Mouse (Mus musculus) forebrain, embryonic 13.5 days (tissue): ENCODE measurements at regions not wholly inside any gene's neighbourhood (a gene's known extent, or its start where the extent isn't known, plus 50 kb on each side); places are given as distances from the start of the nearest gene placed in this dataset.

Experiments
- ATAC-seq: fragments of 200-750 bp; cut with Nextera tagmentation; 2 replicates; pipeline ENCODE4 v1.8.0; 2017
- H3K27ac ChIP-seq: fragments of 300-500 bp; sonication (generic); 2 replicates; pipeline ENCODE4 v1.5.1; 2015; ENCODE audit warnings: inconsistent platforms, mild to moderate bottlenecking, moderate library complexity
- H3K27me3 ChIP-seq: fragments of 300-500 bp; sonication (generic); 2 replicates; pipeline ENCODE4 v1.6.1; 2015; ENCODE audit warnings: mild to moderate bottlenecking, inconsistent platforms
- H3K36me3 ChIP-seq: fragments of 300-500 bp; sonication (generic); 2 replicates; pipeline ENCODE4 v1.6.1; 2015; ENCODE audit warnings: mild to moderate bottlenecking, inconsistent platforms; ENCODE audit not compliant: poor library complexity, severe bottlenecking
- H3K4me1 ChIP-seq: fragments of 300-500 bp; sonication (generic); 2 replicates; pipeline ENCODE4 v1.6.1; 2015; ENCODE audit warnings: inconsistent platforms
- H3K4me2 ChIP-seq: fragments of 300-500 bp; sonication (generic); 2 replicates; pipeline ENCODE4 v1.6.1; 2015; ENCODE audit warnings: inconsistent platforms, mild to moderate bottlenecking, moderate library complexity
- H3K4me3 ChIP-seq: fragments of 300-500 bp; sonication (generic); 2 replicates; pipeline ENCODE4 v1.5.1; 2015; ENCODE audit warnings: mild to moderate bottlenecking, inconsistent platforms
- H3K9ac ChIP-seq: fragments of 300-500 bp; sonication (generic); 2 replicates; pipeline ENCODE4 v1.6.1; 2015; ENCODE audit warnings: mild to moderate bottlenecking, inconsistent platforms
- H3K9me3 ChIP-seq: fragments of 300-500 bp; sonication (generic); replicated peaks from 2 replicates; pipeline ENCODE4 v1.6.1; 2016; ENCODE audit warnings: inconsistent platforms
- WGBS: fragments of 180-500 bp; shearing (Covaris S2); methylation state at CpG from one replicate; pipeline ENCODE4 v1.1.7; 2015; 5-methylcytosine and 5-hydroxymethylcytosine counted together

DNA sequence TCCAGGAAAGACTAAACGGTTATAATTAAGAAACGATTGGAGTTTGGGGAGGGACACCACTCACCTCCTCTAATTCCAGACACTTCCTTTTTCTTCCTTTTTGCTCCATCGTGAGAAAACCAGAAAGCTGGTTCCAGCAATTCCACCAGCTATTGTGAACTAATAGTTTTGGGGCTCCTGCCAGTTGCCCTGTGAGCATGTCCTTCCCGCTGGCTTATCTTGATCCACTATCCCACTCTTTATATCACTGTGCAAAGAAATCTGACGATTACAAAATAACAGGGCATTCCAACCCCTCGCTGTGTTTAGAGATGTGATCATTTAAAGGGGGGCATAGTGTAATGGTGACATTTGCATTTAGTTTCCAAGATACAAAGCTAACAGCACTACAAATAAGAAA is 130.5 kb upstream of the Nav3 start:
- WGBS: 82% methylated on average over 6 of the region's 6 CpGs
- Histone ChIP-seq H3K4me2 (no peak overlapping the region), H3K4me3 (no peak overlapping the region), H3K9ac (no peak overlapping the region), H3K4me1 (no peaks in the 10 kb centered on the region), H3K9me3 (no peaks in the 10 kb centered on the region), H3K27me3 (no peaks in the 10 kb centered on the region), H3K36me3 (no peaks in the 10 kb centered on the region), H3K27ac (no peak overlapping the region)
- no peak for ATAC-seq

DNA sequence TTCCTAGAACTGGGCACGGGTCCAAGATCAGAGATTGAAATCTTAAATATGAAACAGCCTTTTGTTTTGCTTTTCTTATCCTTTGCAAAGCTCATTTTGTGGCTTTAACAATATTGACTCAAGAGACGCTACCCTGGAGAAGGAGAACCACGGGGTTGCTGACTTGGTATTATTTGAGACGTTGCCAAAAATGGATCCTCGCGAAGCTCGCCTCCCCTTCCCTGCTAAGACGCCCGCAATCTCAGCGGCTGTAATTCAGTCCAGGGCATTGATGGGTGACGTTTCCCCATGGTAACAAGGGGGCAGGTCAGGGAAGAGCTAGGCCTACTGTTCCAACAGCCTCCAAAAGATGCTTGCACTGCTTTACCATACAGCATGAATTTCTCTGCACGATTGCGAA is 131.5 kb upstream of the Nav3 start:
- Histone ChIP-seq H3K4me2 (no peak overlapping the region), H3K4me3 (no peak overlapping the region), H3K9me3 (no peaks in the 10 kb centered on the region), H3K36me3 (no peaks in the 10 kb centered on the region), H3K27me3 (no peaks in the 10 kb centered on the region), H3K4me1 (no peaks in the 10 kb centered on the region), H3K9ac (no peak overlapping the region), H3K27ac (no peak overlapping the region)
- no peak for ATAC-seq
- 69% methylated on average over 13 of the region's 13 CpGs for WGBS

DNA sequence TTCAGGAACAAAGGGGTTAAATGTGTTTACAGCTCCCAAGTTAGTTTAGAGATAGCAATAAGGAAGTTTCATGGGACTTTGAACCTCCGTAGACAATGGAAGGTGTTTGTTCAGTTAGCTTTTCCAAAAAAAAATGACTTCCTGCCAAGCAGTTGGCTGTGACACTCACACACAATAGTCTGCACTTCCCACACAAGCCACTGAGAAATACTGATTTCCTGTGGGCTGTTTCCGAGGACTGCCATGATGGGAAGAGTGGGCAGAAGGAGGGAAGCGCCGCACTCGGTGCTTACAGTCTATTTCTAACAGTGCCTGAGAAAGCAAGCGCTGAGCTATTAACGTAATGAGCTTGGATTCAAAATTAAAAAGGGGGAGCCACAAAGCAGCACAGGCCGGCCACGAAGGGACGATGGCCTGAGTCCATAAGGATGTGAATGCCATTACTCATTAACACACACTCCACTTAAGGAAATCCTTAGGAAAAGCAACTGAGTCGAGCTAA is 144.4 kb upstream of the Nav3 start:
- no peak overlapping the region for H3K4me2 ChIP-seq
- peak; percentile 45; the same call in 1 of the 2 replicates for ATAC-seq
- 68% methylated on average over 11 of the region's 11 CpGs for WGBS
- no peaks in the 10 kb centered on the region for H3K9me3 ChIP-seq
- H3K4me1 ChIP-seq: peaks cover 9% of the 10 kb centered on the region; the same call in 1 of the 2 replicates
- H3K36me3 ChIP-seq: no peaks in the 10 kb centered on the region
- H3K4me3 ChIP-seq: no peak overlapping the region
- H3K9ac ChIP-seq: no peak overlapping the region
- H3K27ac ChIP-seq: 0 out of 2 replicates have a peak overlapping the region, but pooled peaks have one; percentile 14
- H3K27me3 ChIP-seq: no peaks in the 10 kb centered on the region

DNA sequence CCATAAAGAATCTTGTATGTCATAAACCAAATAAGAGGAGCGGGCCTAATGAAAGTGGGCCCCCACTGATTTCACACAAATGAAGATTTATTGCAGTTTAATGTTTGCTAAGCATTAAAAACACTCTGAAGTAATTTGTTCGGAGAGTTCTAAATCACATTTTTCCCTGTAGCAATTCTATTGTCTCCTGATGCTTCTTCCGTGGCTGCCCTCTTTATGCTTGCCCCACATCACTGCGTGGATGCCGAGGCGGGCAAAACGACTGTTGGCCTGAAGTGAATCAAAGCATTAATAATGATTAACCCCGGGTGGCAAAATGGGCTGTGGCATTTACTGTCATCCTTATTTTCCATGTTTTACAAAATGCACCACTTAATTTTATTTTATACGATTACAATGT is 134.9 kb upstream of the E2f7 start:
- H3K4me3 ChIP-seq: no peak overlapping the region
- H3K4me2 ChIP-seq: no peak overlapping the region
- 61% methylated on average over 9 of the region's 9 CpGs for WGBS
- H3K36me3 ChIP-seq: no peaks in the 10 kb centered on the region; the same call in 1 of the 2 replicates
- H3K9ac ChIP-seq: no peak overlapping the region
- no peaks in the 10 kb centered on the region for H3K4me1 ChIP-seq
- peaks cover 11% of the 10 kb centered on the region for H3K9me3 ChIP-seq
- no peaks in the 10 kb centered on the region for H3K27me3 ChIP-seq
- H3K27ac ChIP-seq: no peak overlapping the region
- no peak for ATAC-seq

DNA sequence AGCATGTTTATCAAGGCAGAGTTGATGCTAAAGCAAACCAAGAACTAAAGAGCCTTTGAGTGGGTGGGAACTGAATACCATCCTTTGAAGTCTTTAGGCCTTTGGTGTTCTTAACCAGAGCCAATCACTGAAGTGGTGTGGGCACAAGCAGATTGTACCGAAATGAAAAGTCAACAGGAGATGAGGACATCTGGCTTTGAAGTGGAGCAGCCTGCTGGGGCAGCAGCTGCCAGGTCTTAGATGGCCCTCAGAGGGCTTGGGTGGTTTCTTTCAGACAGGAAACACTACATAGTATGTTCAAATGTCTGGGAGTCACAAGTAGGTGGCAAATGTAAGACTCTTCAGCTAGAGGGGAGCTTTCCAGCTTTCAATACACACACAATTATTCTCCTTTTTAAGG is 128.2 kb upstream of the E2f7 start:
- no peak for ATAC-seq
- no peaks in the 10 kb centered on the region; the same call in 1 of the 2 replicates for H3K36me3 ChIP-seq
- H3K27me3 ChIP-seq: no peaks in the 10 kb centered on the region
- H3K27ac ChIP-seq: no peak overlapping the region
- no peaks in the 10 kb centered on the region for H3K4me1 ChIP-seq
- H3K4me3 ChIP-seq: no peak overlapping the region
- peaks cover 11% of the 10 kb centered on the region for H3K9me3 ChIP-seq
- no peak overlapping the region for H3K4me2 ChIP-seq
- WGBS: 43% methylated on average over 1 of the region's 1 CpGs
- no peak overlapping the region for H3K9ac ChIP-seq

DNA sequence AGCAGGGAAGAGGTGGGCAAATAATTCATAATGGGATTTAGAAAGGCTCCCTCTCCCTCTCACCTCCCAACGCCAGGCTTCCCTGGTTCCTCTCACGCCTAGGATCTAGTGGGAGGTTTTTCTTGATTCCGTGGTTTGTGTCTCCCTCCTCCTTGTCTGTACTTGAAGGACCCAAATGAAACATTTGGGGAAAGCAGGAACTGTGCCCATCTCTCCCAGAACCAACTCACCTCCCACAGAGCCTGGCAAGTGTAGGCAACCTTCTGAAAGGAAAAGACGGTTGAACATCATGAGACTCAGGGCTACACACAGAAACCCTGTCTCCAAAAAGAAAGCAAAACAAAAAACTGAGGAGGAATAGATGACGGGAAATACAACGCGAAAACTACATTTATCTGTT is 126.0 kb upstream of the E2f7 start:
- H3K4me3 ChIP-seq: no peak overlapping the region
- H3K4me2 ChIP-seq: no peak overlapping the region
- H3K9ac ChIP-seq: no peak overlapping the region
- no peaks in the 10 kb centered on the region for H3K4me1 ChIP-seq
- no peak for ATAC-seq
- WGBS: 86% methylated on average over 7 of the region's 7 CpGs
- H3K27me3 ChIP-seq: no peaks in the 10 kb centered on the region
- H3K9me3 ChIP-seq: peaks cover 3% of the 10 kb centered on the region
- H3K27ac ChIP-seq: no peak overlapping the region
- no peaks in the 10 kb centered on the region for H3K36me3 ChIP-seq

DNA sequence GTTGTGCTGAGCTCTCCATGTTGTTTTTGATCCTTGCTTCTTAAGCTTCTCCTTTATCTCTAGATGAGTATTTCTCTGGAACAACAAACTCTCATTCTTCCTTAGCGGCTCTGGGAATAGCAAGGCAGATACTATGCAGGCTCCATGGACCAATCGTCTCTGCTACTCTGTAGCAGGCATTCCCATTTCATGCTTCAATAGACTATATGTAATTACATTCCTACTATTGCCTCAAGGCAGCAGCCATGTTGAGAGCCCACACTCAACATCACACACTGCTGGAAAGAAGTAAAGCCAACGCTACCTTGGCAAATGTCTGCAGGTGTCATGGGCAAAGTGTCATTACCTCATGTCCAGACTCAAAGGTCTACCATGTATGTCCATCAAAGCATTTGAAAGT is 119.6 kb upstream of the E2f7 start:
- H3K27me3 ChIP-seq: no peaks in the 10 kb centered on the region
- no peaks in the 10 kb centered on the region for H3K4me1 ChIP-seq
- H3K9ac ChIP-seq: no peak overlapping the region
- H3K4me2 ChIP-seq: no peak overlapping the region
- H3K27ac ChIP-seq: no peak overlapping the region
- ATAC-seq: no peak
- no peak overlapping the region for H3K4me3 ChIP-seq
- no peaks in the 10 kb centered on the region for H3K36me3 ChIP-seq
- no peaks in the 10 kb centered on the region for H3K9me3 ChIP-seq
- WGBS: 89% methylated on average over 3 of the region's 3 CpGs

DNA sequence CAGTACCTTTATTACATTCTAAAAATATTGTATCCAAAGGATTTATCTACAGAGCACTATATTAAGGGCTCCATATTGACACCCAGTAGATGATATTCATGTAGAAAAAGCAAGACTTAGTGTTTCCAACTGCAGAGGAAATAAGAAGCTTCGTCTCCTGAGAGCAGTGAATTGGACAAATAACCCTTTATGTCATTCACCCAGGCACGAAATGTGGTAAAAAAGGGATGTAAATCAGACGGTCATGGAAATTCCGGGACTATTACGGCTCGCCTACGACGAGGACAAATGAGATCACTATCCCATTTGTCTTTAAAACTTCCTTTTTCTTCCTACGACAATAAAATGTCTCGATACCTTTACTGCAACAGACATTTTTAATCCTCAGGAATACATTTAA is 104.8 kb upstream of the E2f7 start:
- H3K4me1 ChIP-seq: 0 out of 2 replicates have a peak, but pooled peaks cover 2% of the 10 kb centered on the region
- H3K9ac ChIP-seq: no peak overlapping the region
- no peak for ATAC-seq
- no peak overlapping the region for H3K4me2 ChIP-seq
- no peaks in the 10 kb centered on the region for H3K36me3 ChIP-seq
- H3K27me3 ChIP-seq: no peaks in the 10 kb centered on the region
- H3K27ac ChIP-seq: no peak overlapping the region
- no peaks in the 10 kb centered on the region for H3K9me3 ChIP-seq
- WGBS: 23% methylated on average over 10 of the region's 10 CpGs
- no peak overlapping the region for H3K4me3 ChIP-seq

DNA sequence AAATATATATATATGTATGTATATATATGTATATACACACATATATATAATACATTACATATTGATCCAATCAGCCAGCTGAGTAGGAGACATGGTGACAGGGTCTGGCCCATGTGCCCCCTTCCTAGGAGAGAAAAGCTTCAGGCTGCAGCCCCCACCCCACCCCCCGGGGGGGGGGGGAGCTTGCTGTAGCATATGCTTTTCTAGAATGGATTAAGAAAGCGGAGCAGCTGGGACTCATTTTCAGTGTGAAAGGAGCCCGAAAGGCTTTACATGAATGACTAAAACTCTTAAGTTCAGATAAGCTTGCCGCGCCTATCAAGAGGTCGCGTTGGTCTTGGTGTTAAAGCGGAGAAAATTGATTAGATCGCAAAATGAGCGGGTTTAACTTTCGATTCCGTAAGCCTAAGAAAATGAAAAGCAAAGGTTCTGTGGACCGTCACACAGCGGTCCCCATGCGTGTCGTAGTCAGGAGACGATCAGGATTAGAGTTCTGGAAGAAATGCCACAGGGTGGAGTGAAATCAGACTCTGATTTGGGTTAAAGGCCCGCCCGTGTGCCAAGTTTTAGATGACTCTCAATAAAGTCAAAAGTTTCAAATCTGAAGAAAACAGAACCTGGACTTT is 103.1 kb upstream of the E2f7 start:
- Histone ChIP-seq H3K4me1 (peaks cover 8% of the 10 kb centered on the region), H3K27me3 (no peaks in the 10 kb centered on the region), H3K9me3 (no peaks in the 10 kb centered on the region), H3K27ac (no peak overlapping the region), H3K4me2 (no peak overlapping the region), H3K9ac (no peak overlapping the region), H3K36me3 (no peaks in the 10 kb centered on the region), H3K4me3 (no peak overlapping the region)
- WGBS: 87% methylated on average over 19 of the region's 19 CpGs
- ATAC-seq: no peak

DNA sequence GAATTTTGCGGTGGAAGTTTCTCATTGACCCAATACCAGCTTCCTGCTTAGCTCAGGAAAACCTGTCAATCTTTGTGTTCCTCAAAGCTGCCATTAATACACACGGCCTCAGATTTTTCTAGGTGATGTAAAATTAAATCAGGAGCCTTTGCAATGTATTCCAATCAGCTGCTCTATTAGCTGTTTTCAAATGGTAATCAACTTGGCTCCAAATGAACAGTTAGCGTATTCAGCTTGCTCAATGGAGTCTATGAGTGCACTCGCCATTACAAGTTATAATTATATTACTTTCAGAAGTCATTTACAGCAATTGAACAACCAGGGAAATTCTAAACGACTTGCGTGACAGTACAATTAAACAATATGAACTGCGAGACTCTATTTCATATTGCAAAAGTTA is 97.6 kb upstream of the E2f7 start:
- peak; percentile 84 for ATAC-seq
- H3K27me3 ChIP-seq: no peaks in the 10 kb centered on the region
- peak overlapping the region; percentile 30 for H3K4me2 ChIP-seq
- WGBS: 29% methylated on average over 7 of the region's 7 CpGs
- no peaks in the 10 kb centered on the region for H3K36me3 ChIP-seq
- H3K9ac ChIP-seq: no peak overlapping the region
- peaks cover 18% of the 10 kb centered on the region for H3K4me1 ChIP-seq
- H3K27ac ChIP-seq: no peak overlapping the region
- H3K4me3 ChIP-seq: no peak overlapping the region
- H3K9me3 ChIP-seq: no peaks in the 10 kb centered on the region

DNA sequence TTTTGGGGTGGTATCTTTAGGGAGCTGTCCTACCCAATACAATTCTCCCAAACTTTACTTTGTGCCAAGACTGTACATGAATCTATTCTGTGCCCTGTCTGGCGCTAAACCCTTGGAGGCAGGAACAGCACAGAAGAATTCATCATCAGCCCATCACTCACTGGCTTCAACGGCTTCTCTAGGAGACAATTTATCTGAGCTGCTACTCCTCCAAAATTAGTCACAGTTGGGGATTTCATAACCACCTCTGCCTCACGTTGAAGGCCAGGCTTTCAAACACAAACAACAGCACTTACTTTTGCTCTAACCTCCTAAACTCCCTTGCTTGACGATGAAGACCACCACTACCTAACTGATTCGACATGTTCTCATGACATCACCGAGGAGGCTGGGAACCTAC is 95.1 kb upstream of the E2f7 start:
- Histone ChIP-seq H3K27me3 (no peaks in the 10 kb centered on the region), H3K27ac (no peak overlapping the region), H3K4me1 (peaks cover 18% of the 10 kb centered on the region), H3K4me2 (no peak overlapping the region), H3K4me3 (no peak overlapping the region), H3K9ac (no peak overlapping the region), H3K36me3 (no peaks in the 10 kb centered on the region), H3K9me3 (no peaks in the 10 kb centered on the region)
- no peak for ATAC-seq
- WGBS: 83% methylated on average over 6 of the region's 6 CpGs

DNA sequence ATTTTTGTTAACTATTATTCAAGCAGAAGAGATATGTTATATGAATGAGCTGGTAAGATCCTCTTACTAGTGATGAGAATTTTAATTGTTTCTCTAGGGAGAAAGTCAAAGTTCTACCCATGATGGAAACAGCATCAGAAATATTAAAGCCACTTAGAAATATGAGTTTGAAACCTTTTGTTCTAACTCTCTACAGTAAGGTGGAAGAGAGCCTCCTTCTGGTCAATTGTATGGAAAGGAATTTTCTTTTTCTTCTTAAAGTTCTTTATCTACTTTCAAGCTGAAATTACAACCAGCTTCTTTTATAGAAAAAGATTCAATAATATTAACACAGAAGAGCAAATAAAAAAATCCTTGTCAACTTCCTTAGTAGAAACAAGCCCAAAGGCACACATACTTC is 94.4 kb upstream of the E2f7 start:
- H3K4me3 ChIP-seq: no peak overlapping the region
- no peak for ATAC-seq
- H3K4me2 ChIP-seq: no peak overlapping the region
- H3K9me3 ChIP-seq: no peaks in the 10 kb centered on the region
- no peak overlapping the region for H3K27ac ChIP-seq
- no peaks in the 10 kb centered on the region for H3K36me3 ChIP-seq
- H3K4me1 ChIP-seq: peaks cover 18% of the 10 kb centered on the region
- H3K9ac ChIP-seq: no peak overlapping the region
- no peaks in the 10 kb centered on the region for H3K27me3 ChIP-seq

DNA sequence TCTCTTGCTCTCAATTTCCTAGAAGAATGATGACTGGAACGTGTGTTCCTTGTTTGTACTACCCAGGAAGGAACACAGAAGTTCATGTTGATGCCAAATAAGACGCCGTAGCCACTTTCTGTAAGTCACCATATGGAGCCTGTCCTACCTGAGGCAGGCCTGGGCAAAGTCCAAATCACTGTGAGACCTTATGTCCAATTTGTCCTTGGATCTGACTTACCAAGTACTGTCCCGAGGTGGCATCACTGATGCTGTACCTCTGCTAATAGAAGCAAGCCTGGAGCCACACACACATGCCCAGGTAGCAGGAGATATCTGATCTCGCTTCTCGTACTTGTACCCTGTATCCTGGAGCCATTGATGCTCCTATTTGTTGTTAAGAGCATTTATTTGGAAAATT is 91.2 kb upstream of the E2f7 start:
- Histone ChIP-seq H3K27me3 (no peaks in the 10 kb centered on the region), H3K4me2 (no peak overlapping the region), H3K9ac (no peak overlapping the region), H3K9me3 (no peaks in the 10 kb centered on the region), H3K4me1 (peaks cover 11% of the 10 kb centered on the region; the same call in 1 of the 2 replicates), H3K27ac (no peak overlapping the region), H3K4me3 (no peak overlapping the region), H3K36me3 (no peaks in the 10 kb centered on the region)
- no peak for ATAC-seq
- WGBS: 86% methylated on average over 6 of the region's 6 CpGs
